Mouse (Mus musculus) ES-Bruce4 (cell line): Measurements from ENCODE around the gene Ros1. TPM values are rescaled to one million over a fixed set of nuclear protein-coding genes. Genes with fewer than 3 reads are reported as not detected.

ENCODE experiments used
- H3K27ac ChIP-seq: 2 replicates; pipeline ENCODE4 v1.5.1; 2012; ENCODE audit warnings: low read length, inconsistent platforms; ENCODE audit not compliant: insufficient read depth
- H3K27me3 ChIP-seq: 2 replicates; pipeline ENCODE4 v1.6.1; 2012; ENCODE audit warnings: mild to moderate bottlenecking, low read length, inconsistent platforms; ENCODE audit not compliant: control insufficient read depth, poor library complexity, insufficient read depth, severe bottlenecking
- H3K36me3 ChIP-seq: 2 replicates; pipeline ENCODE4 v1.6.1; 2012; ENCODE audit warnings: inconsistent platforms, mild to moderate bottlenecking, low read length, moderate library complexity; ENCODE audit not compliant: control insufficient read depth, poor library complexity, insufficient read depth, severe bottlenecking
- H3K4me1 ChIP-seq: one replicate; pipeline ENCODE4 v1.8.1; 2011; ENCODE audit warnings: low read length; ENCODE audit not compliant: control insufficient read depth, insufficient read depth
- H3K4me3 ChIP-seq: 2 replicates; pipeline ENCODE4 v1.5.1; 2011; ENCODE audit warnings: low read depth, mild to moderate bottlenecking, low read length
- H3K9ac ChIP-seq: 2 replicates; pipeline ENCODE4 v1.6.1; 2012; ENCODE audit warnings: low read depth, mild to moderate bottlenecking, inconsistent platforms; ENCODE audit not compliant: poor library complexity, severe bottlenecking
- H3K9me3 ChIP-seq: replicated peaks from 2 replicates; pipeline ENCODE4 v1.6.1; 2012; ENCODE audit warnings: mild to moderate bottlenecking, low read length, inconsistent platforms; ENCODE audit not compliant: control insufficient read depth, poor library complexity, insufficient read depth, severe bottlenecking
- CTCF ChIP-seq: IDR thresholded peaks from one replicate; pipeline ENCODE4 v1.8.1; 2011; ENCODE audit warnings: low read depth, low read length
- EP300 ChIP-seq: IDR thresholded peaks from 2 replicates; pipeline ENCODE4 v1.6.1; 2011; ENCODE audit warnings: low read depth, low read length; ENCODE audit not compliant: insufficient read depth
- POLR2A ChIP-seq: IDR thresholded peaks from one replicate; pipeline ENCODE4 v1.8.1; 2011; ENCODE audit warnings: low read length; ENCODE audit not compliant: insufficient read depth
- polyA plus RNA-seq: library from polyadenylated mRNA; stranded (reverse); fragments of >200 nt; gene quantifications from 2 replicates; pipeline ENCODE4 v1.2.4, GENCODE M21; 2011; ENCODE audit warnings: low read depth; ENCODE audit not compliant: missing spikeins, insufficient read depth, insufficient read length

Gene Ros1
- polyA plus RNA-seq, 1 experiment, result not detected

GRCm38 (mm10) chr10:52216797-52217563 lies 21.9 kb upstream of the Ros1 start:
- Histone ChIP-seq H3K36me3 (no peaks in the 10 kb centered on the region), H3K27me3 (no peaks in the 10 kb centered on the region), H3K9ac (no peak overlapping the region), H3K27ac (no peak overlapping the region), H3K4me3 (no peak overlapping the region), H3K4me1 (peaks cover 1% of the 10 kb centered on the region), H3K9me3 (no peaks in the 10 kb centered on the region)
- TF ChIP-seq CTCF (peak; percentile 91), EP300 (no peak)

DNA sequence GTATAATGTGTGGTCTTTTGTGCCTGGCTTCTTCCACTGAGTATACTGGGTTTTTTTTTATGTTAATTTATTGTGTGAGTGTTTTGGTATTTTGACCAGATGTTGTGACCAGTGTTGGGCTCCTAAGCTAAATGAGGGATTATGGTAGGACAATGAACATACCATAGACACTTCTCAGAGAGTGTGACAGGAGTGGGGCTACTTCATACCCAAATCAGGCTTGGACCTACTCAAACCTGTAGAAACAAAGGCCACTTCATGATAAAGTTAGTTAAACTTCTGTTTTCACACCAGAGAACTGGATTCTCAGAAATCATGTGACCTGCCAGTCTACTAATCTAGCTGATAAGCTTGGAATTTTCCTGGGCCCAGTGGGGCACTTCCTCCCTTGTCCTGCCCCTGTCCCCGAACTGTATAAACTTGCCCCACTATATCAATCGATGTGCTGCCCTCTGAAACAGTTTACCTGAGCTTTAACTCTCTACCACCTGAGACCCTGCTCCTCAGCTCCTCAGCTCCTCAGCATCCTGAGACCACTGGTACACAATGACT lies 20.3 kb upstream of the Ros1 start:
- Histone ChIP-seq H3K4me3 (no peak overlapping the region), H3K4me1 (peaks cover 1% of the 10 kb centered on the region), H3K27ac (no peak overlapping the region), H3K36me3 (no peaks in the 10 kb centered on the region), H3K27me3 (no peaks in the 10 kb centered on the region), H3K9me3 (no peaks in the 10 kb centered on the region), H3K9ac (no peak overlapping the region)
- TF ChIP-seq CTCF, result no peak
- TF ChIP-seq POLR2A, result no peak
- TF ChIP-seq EP300, result no peak

- no peak for TF ChIP-seq EP300
- TF ChIP-seq CTCF, result no peak
- TF ChIP-seq POLR2A, result no peak
- Histone ChIP-seq H3K4me1 (no peaks in the 10 kb centered on the region), H3K27me3 (no peaks in the 10 kb centered on the region), H3K9me3 (no peaks in the 10 kb centered on the region), H3K36me3 (no peaks in the 10 kb centered on the region), H3K9ac (no peak overlapping the region), H3K27ac (no peak overlapping the region), H3K4me3 (no peak overlapping the region)
Observed at GRCm38 (mm10) chr10:52204006-52204405, 9.0 kb upstream of the Ros1 start.

DNA sequence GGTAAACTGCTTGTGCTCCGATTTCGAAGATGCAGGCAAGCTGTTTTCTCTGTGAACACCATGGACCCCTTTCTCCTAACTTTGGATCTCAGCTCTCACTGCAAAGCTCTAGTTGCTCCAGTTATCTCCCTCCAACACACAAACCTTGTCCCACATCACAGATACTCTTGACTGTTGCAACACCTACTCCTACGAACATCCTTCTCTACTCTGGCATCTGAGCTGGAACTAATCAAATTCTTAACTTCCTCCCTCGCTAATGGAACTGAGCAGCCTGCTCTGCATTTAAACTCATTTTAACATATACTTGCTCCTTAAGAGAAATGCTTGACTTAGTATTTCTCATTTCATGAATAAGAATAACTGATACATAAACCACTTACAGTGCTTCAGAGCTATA lies 9.1 kb downstream of the Ros1 start:
- Histone ChIP-seq H3K27me3 (no peaks in the 10 kb centered on the region), H3K4me3 (no peak overlapping the region), H3K4me1 (no peaks in the 10 kb centered on the region), H3K36me3 (no peaks in the 10 kb centered on the region), H3K27ac (no peak overlapping the region), H3K9me3 (no peaks in the 10 kb centered on the region), H3K9ac (no peak overlapping the region)
- TF ChIP-seq POLR2A (no peak), EP300 (no peak), CTCF (no peak)

DNA sequence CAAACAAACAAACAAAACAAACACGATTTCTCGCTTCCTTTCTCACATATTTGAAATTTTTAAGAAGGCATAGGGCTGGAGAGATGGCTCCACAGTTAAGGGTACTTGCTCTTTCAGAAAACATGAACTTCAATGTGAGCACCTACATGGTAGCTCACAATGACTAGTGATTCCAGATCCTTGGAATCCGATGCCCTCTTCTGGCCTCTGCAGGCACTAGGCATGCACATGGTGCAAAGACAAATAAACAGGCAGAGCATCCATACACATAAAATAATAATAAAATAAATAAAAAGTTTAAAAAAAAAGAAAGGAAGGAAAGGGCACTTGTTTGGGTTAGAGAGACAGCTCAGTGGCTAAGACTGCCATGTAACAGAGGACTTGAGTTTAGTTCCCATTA lies 12.2 kb downstream of the Ros1 start:
- Histone ChIP-seq H3K27ac (no peak overlapping the region), H3K27me3 (no peaks in the 10 kb centered on the region), H3K9me3 (no peaks in the 10 kb centered on the region), H3K36me3 (no peaks in the 10 kb centered on the region), H3K9ac (no peak overlapping the region), H3K4me3 (no peak overlapping the region), H3K4me1 (no peaks in the 10 kb centered on the region)
- TF ChIP-seq EP300 (no peak), CTCF (peak; percentile 21), POLR2A (no peak)

DNA sequence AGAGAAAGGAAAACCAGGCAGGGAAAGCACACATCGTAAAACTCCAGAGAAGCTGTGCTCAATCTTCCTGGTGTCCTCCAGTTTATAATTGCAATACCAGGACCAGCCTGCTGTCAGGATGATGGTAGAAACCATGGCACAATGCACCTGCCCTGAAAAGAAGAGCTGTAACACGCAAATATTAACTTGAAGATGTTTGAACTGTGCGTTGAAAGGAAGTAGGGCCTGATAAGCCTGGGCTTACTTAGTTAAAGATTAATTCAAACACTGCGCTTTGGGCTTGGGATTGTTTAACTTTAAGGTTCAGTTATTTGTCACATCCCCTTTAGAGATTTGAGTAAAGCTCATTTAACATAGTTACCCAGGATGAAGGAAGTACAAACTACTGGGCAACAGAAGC lies 20.7 kb downstream of the Ros1 start:
- no peak for TF ChIP-seq EP300
- TF ChIP-seq CTCF, result no peak
- TF ChIP-seq POLR2A, result no peak
- H3K4me1 ChIP-seq, result no peaks in the 10 kb centered on the region

More for the DNA sequence above, 20.7 kb downstream of the Ros1 start:
- Histone ChIP-seq H3K27me3 (no peaks in the 10 kb centered on the region), H3K4me3 (no peak overlapping the region), H3K27ac (no peak overlapping the region), H3K9me3 (no peaks in the 10 kb centered on the region), H3K36me3 (no peaks in the 10 kb centered on the region), H3K9ac (no peak overlapping the region)
